Mouse (Mus musculus): ENCODE data around the gene Olfr281.

DNA sequence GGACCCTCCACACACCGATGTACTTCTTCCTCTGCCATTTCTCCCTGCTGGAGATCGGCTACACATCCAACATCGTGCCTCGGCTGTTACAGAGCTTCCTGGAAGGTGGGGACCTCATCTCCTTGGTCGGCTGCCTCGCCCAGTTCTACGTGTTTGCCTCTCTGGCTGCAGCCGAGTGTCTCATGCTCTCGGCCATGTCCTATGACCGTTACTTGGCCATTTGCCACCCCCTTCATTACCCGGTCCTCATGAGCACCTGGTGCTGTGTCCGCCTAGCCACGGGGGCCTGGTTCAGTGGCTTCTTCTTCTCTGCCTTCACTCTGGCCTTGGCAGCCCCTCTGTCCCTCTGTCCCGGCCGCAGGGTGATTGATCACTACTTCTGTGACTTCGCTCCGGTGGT lies 45.2 kb downstream of the Olfr281 start:
- no peak for TF ChIP-seq POLR2A (IDR thresholded peaks at IDR 0.05; ENCODE audit: borderline replicate concordance, low read depth, low read length)
- TF ChIP-seq CTCF (IDR thresholded peaks at IDR 0.05; ENCODE audit: low read depth, low read length): no peak
